Mouse (Mus musculus): Measurements from ENCODE around the gene Trim34b. TPM values are rescaled to one million over a fixed set of nuclear protein-coding genes. Genes with fewer than 3 reads are reported as not detected.

The Trim34b gene
- polyA plus RNA-seq, 1 experiment from 2014 or later = not detected

DNA sequence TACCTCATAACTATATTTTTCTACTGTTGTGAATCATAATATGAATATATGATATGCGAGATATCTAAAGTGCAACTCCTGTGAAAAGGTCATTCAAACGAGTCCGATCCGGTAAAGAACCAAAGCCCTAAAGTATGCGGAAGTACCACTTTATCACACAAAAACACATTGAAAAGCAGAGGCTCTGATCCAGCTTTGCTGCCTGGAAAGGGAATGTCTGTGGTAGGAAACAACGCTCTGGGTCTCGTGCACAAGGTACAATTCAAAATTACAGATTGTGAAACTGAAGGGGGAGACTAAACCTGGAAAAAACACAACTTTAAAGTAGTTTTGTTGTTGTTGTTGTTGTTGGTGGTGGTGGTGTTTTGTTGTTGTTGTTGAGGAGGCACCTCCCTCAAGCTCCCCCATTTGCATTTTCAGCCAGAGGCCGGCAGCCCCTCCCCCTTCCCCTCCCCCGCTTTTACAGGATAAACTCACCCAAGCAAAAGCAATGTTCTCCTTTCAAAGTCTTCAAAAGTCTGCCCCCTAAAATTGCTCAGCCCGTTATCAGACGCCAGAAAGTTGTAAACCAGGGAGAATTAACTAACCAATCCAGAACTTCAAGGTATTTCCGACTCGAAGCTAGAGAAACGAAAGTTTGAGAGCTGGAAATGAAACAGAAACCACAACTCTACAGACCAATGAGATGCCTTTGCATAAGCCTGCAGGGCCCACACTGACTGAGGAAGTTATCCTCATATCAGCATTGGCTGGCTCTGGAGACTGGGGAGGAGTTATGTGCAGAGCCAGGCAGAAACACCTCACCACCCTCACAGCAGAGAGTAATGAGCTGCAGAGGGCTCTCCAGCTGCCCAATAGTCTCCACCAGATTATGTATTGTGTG, 23.7 kb downstream of the Trim34b start, which contains the start of gene Trim12c:
Gene Trim12c (minus strand): TSS at position 646 of the 883 bp plus-strand sequence.
- peak within 1 kb of the TSS; percentile 43 for H3K4me2 ChIP-seq
- H3K9me3 ChIP-seq = no peaks in the 10 kb centered on the region
- 3% methylated on average over 14 of the region's 14 CpGs for WGBS
- H3K9ac ChIP-seq = 0 out of 2 replicates have a peak within 1 kb of the TSS, but pooled peaks have one; percentile 7
- peak; percentile 93 for ATAC-seq (ENCODE audit: insufficient number of reproducible peaks, low FRiP score, low TSS enrichment, low read depth)
- no peaks in the 10 kb centered on the region for H3K27me3 ChIP-seq
- H3K4me3 ChIP-seq = peak within 1 kb of the TSS; percentile 46
- no peaks in the 10 kb centered on the region for H3K4me1 ChIP-seq
- no peaks in the 10 kb centered on the region for H3K36me3 ChIP-seq
- H3K27ac ChIP-seq = peak within 1 kb of the TSS; percentile 69; the same call in 1 of the 2 replicates

GRCm38 (mm10) chr7:104353600-104353967, 24.3 kb downstream of the Trim34b start:
- Histone ChIP-seq H3K9me3 (no peaks in the 10 kb centered on the region), H3K4me1 (no peaks in the 10 kb centered on the region), H3K27me3 (no peaks in the 10 kb centered on the region), H3K4me2 (peak overlapping the region; percentile 43; the same call in 1 of the 2 replicates), H3K36me3 (no peaks in the 10 kb centered on the region), H3K9ac (no peak overlapping the region), H3K4me3 (peak overlapping the region; percentile 46), H3K27ac (0 out of 2 replicates have a peak overlapping the region, but pooled peaks have one; percentile 47)
- ATAC-seq (ENCODE audit: insufficient number of reproducible peaks, low FRiP score, low TSS enrichment, low read depth) = peak; percentile 12; the same call in 1 of the 2 replicates
- WGBS = 75% methylated on average over 2 of the region's 2 CpGs

DNA sequence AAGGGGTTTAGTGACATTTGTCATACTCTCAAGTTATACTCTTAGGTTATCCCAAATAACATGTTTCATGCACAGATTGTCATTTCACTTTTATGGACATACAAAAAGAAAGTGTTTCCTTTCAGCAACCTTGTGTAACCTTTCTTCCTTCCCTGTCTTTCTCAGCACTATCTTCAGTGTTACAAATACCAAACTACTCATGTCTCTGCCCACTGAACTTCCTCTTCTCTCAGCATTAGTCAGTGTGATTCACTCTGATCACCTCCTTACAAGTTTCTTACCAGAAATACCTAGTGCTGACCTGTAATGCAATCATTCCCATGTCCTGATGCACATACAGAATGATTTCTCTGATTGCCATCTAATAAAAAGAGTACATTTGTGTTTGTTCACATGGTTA, 37.1 kb downstream of the Trim34b start:
- no peaks in the 10 kb centered on the region for H3K36me3 ChIP-seq
- no peaks in the 10 kb centered on the region for H3K27me3 ChIP-seq
- no peak overlapping the region for H3K4me2 ChIP-seq
- ATAC-seq (ENCODE audit: insufficient number of reproducible peaks, low FRiP score, low TSS enrichment, low read depth) = no peak
- no peaks in the 10 kb centered on the region for H3K4me1 ChIP-seq
- no peak overlapping the region for H3K9ac ChIP-seq
- no peaks in the 10 kb centered on the region for H3K9me3 ChIP-seq
- H3K4me3 ChIP-seq = no peak overlapping the region
- no peak overlapping the region for H3K27ac ChIP-seq

GRCm38 (mm10) chr7:104369736-104370414, 40.6 kb downstream of the Trim34b start, which contains the start of gene Trim30b:
Gene Trim30b, minus strand, starts transcription at chr7:104369884.
- Histone ChIP-seq H3K9ac (no peak within 1 kb of the TSS), H3K4me2 (no peak within 1 kb of the TSS), H3K9me3 (no peaks in the 10 kb centered on the region), H3K27me3 (no peaks in the 10 kb centered on the region), H3K4me1 (no peaks in the 10 kb centered on the region), H3K27ac (no peak within 1 kb of the TSS), H3K4me3 (no peak within 1 kb of the TSS), H3K36me3 (no peaks in the 10 kb centered on the region)
- ATAC-seq (ENCODE audit: insufficient number of reproducible peaks, low FRiP score, low TSS enrichment, low read depth) = no peak
- 72% methylated on average over 1 of the region's 1 CpGs for WGBS

Other genes starting within 250 kb of the Trim34b start
- not detected in 2 replicates for gene Olfr645, start 244.0 kb upstream of the Trim34b start, polyA plus RNA-seq (2015; fragmentation: Nextera tagmentation; extraction: Ambion mirVana)
- gene Olfr646, start 224.6 kb upstream of the Trim34b start, polyA plus RNA-seq (2015; fragmentation: Nextera tagmentation; extraction: Ambion mirVana) = not detected in 2 replicates
- not detected in 2 replicates for gene Ubqln5, start 199.6 kb upstream of the Trim34b start, polyA plus RNA-seq (2015; fragmentation: Nextera tagmentation; extraction: Ambion mirVana)
- gene Olfr643, start 192.1 kb upstream of the Trim34b start, polyA plus RNA-seq (2015; fragmentation: Nextera tagmentation; extraction: Ambion mirVana) = not detected in 2 replicates
- gene Ubqln3, start 186.2 kb upstream of the Trim34b start, polyA plus RNA-seq (2015; fragmentation: Nextera tagmentation; extraction: Ambion mirVana) = not detected in 2 replicates
- gene Ubqlnl, start 178.9 kb upstream of the Trim34b start, polyA plus RNA-seq (2015; fragmentation: Nextera tagmentation; extraction: Ambion mirVana) = not detected in 2 replicates
- gene Olfm5, start 164.6 kb upstream of the Trim34b start, polyA plus RNA-seq (2015; fragmentation: Nextera tagmentation; extraction: Ambion mirVana) = not detected in 2 replicates
- gene Olfr648, start 146.1 kb upstream of the Trim34b start, polyA plus RNA-seq (2015; fragmentation: Nextera tagmentation; extraction: Ambion mirVana) = 0.11 and 0.24 TPM in 2 replicates
- not detected in 2 replicates for gene Olfr649, start 133.5 kb upstream of the Trim34b start, polyA plus RNA-seq (2015; fragmentation: Nextera tagmentation; extraction: Ambion mirVana)
- gene Trim6, start 110.7 kb upstream of the Trim34b start, polyA plus RNA-seq (2015; fragmentation: Nextera tagmentation; extraction: Ambion mirVana) = 0.50 and 0.61 TPM in 2 replicates
- gene Trim34a, start 85.0 kb upstream of the Trim34b start, polyA plus RNA-seq (2015; fragmentation: Nextera tagmentation; extraction: Ambion mirVana) = 1.8 and 1.9 TPM in 2 replicates
- 0.26 and 0.37 TPM in 2 replicates for gene Trim5, start 41.4 kb upstream of the Trim34b start, polyA plus RNA-seq (2015; fragmentation: Nextera tagmentation; extraction: Ambion mirVana)
- 5.7 and 6.1 TPM in 2 replicates for gene Trim12a, start 14.0 kb upstream of the Trim34b start, polyA plus RNA-seq (2015; fragmentation: Nextera tagmentation; extraction: Ambion mirVana)
- 1.7 and 2.7 TPM in 2 replicates for gene Trim12c, start 23.9 kb downstream of the Trim34b start, polyA plus RNA-seq (2015; fragmentation: Nextera tagmentation; extraction: Ambion mirVana)
- gene Trim30b, start 40.4 kb downstream of the Trim34b start, polyA plus RNA-seq (2015; fragmentation: Nextera tagmentation; extraction: Ambion mirVana) = 0.04 TPM in 1 of 2 replicates, not detected in the other
- gene Trim30c, start 71.4 kb downstream of the Trim34b start, polyA plus RNA-seq (2015; fragmentation: Nextera tagmentation; extraction: Ambion mirVana) = 0.14 and 0.36 TPM in 2 replicates
- gene Trim30a, start 135.7 kb downstream of the Trim34b start, polyA plus RNA-seq (2015; fragmentation: Nextera tagmentation; extraction: Ambion mirVana) = 1.4 and 1.6 TPM in 2 replicates
- gene Trim30d, start 178.4 kb downstream of the Trim34b start, polyA plus RNA-seq (2015; fragmentation: Nextera tagmentation; extraction: Ambion mirVana) = 0.60 and 0.74 TPM in 2 replicates
- gene Olfr651, start 220.7 kb downstream of the Trim34b start, polyA plus RNA-seq (2015; fragmentation: Nextera tagmentation; extraction: Ambion mirVana) = not detected in 2 replicates
- gene Olfr652, start 231.4 kb downstream of the Trim34b start, polyA plus RNA-seq (2015; fragmentation: Nextera tagmentation; extraction: Ambion mirVana) = not detected in 2 replicates
- not detected in 2 replicates for gene Olfr653, start 247.8 kb downstream of the Trim34b start, polyA plus RNA-seq (2015; fragmentation: Nextera tagmentation; extraction: Ambion mirVana)

Measured in limb, embryonic 15.5 days (tissue).